Mouse (Mus musculus): ENCODE data around the gene Mtmr3. TPM values are rescaled to one million over a fixed set of nuclear protein-coding genes. Genes with fewer than 3 reads are reported as not detected.
"Not testable (repeated sequence)": the region's sequence is repeated elsewhere in the genome, so short reads cannot be mapped to it uniquely, and the experiment has no call there.

Mtmr3 gene
- polyA plus RNA-seq, 1 experiment from 2014 or later = 20.5 TPM

- no peak for ATAC-seq
- no peak overlapping the region for H3K9ac ChIP-seq
Measured at GRCm38 (mm10) chr11:4545976-4546375, 48.7 kb downstream of the Mtmr3 start.

GRCm38 (mm10) chr11:4545401-4545800 is 49.3 kb downstream of the Mtmr3 start:
- whole genome bisulfite sequencing = 54% methylated on average over 4 of the region's 4 CpGs
- Histone ChIP-seq H3K9ac (no peak overlapping the region), H3K4me3 (replicated peaks) (no peak overlapping the region), H3K4me2 (replicated peaks) (no peak overlapping the region), H3K9me3 (no peaks in the 10 kb centered on the region), H3K27me3 (replicated peaks) (no peaks in the 10 kb centered on the region), H3K36me3 (no peaks in the 10 kb centered on the region), H3K27ac (no peak overlapping the region), H3K4me1 (replicated peaks) (no peaks in the 10 kb centered on the region)
- ATAC-seq = no peak

More at GRCm38 (mm10) chr11:4545976-4546375, 48.7 kb downstream of the Mtmr3 start:
- Histone ChIP-seq H3K36me3 (no peaks in the 10 kb centered on the region), H3K4me1 (replicated peaks) (no peaks in the 10 kb centered on the region), H3K27me3 (replicated peaks) (no peaks in the 10 kb centered on the region), H3K9me3 (no peaks in the 10 kb centered on the region), H3K4me3 (replicated peaks) (no peak overlapping the region), H3K27ac (no peak overlapping the region), H3K4me2 (replicated peaks) (no peak overlapping the region)
- WGBS = 79% methylated on average over 3 of the region's 3 CpGs

- ATAC-seq; H3K27me3 ChIP-seq (replicated peaks); H3K4me2 ChIP-seq (replicated peaks); H3K9ac ChIP-seq; H3K9me3 ChIP-seq; H3K4me3 ChIP-seq (replicated peaks); H3K4me1 ChIP-seq (replicated peaks); H3K36me3 ChIP-seq; H3K27ac ChIP-seq: not testable (repeated sequence)
- WGBS = 83% methylated on average over 1 of the region's 1 CpGs
Measured at GRCm38 (mm10) chr11:4544627-4544921, 50.1 kb downstream of the Mtmr3 start.

DNA sequence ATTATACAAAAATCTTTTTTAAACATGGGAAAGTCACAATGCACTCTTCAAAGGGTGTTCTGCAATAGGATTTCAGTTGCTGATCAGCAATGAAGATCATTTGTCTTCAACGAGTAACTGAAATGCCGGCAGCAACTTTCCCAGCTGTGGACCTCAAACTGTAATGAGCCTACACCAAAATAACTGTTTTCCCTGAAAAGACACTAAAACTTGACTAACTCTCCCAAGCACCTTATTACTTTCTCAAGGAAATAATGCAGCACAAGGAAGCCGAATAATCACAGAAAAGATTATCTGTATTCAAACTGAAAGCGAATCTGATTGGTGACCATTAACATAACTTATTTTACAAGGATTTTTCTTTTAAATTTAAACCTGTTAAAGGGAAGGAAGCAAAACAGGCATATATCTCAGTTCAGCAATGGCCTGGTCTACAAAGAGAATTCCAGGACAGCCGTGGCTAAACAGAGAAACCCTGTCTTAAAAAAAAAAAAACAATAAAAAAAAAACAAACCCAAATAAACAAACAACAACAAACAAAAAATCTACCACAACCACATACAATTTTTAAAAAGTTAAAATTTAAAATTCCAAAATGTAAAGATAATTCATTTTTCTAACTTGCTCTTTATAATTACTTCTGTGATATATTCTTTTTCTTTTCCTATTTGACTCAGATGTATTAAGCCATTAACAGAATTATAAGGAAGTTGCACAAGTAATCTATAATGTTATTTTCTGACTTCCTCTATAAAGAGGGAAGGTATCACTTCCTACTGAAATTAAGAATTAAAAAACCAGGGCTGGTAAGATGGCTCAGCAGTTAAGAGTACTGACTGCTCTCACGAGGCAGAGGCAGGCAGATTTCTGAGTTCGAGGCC is 50.7 kb downstream of the Mtmr3 start:
- Histone ChIP-seq H3K9me3 (no peaks in the 10 kb centered on the region), H3K27me3 (replicated peaks) (no peaks in the 10 kb centered on the region), H3K4me1 (replicated peaks) (no peaks in the 10 kb centered on the region), H3K4me3 (replicated peaks) (no peak overlapping the region), H3K9ac (no peak overlapping the region), H3K36me3 (no peaks in the 10 kb centered on the region), H3K27ac (no peak overlapping the region), H3K4me2 (replicated peaks) (no peak overlapping the region)
- no peak for ATAC-seq
- 75% methylated on average over 7 of the region's 7 CpGs for whole genome bisulfite sequencing

- Histone ChIP-seq H3K4me2 (replicated peaks) (no peak overlapping the region), H3K27ac (no peak overlapping the region), H3K4me1 (replicated peaks) (no peaks in the 10 kb centered on the region), H3K4me3 (replicated peaks) (no peak overlapping the region), H3K9ac (no peak overlapping the region), H3K27me3 (replicated peaks) (no peaks in the 10 kb centered on the region), H3K36me3 (no peaks in the 10 kb centered on the region), H3K9me3 (no peaks in the 10 kb centered on the region)
- peak; percentile 86; the same call in 1 of the 2 replicates for ATAC-seq
- WGBS = 72% methylated on average over 2 of the region's 2 CpGs
Measured at GRCm38 (mm10) chr11:4543040-4543551, 51.6 kb downstream of the Mtmr3 start.

DNA sequence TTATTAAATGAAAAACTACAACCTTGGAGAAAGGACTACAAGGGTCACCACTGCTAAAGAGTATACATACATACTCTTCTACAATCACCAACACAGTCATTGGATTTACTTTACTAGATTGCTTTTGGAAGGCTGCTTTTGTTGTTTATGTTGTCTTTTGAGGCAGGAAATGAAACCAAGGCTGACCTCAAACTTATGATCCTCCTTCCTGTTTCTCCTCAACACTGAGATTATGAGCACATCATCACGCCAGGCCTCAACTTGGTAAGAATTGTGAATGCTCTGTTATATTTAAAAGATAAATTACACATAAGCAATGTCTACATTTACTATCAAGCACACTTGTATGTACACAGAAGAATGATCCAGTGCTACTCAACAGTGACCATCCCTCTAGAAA is 58.0 kb downstream of the Mtmr3 start:
- ATAC-seq = no peak
- Histone ChIP-seq H3K4me1 (replicated peaks) (no peaks in the 10 kb centered on the region), H3K4me2 (replicated peaks) (no peak overlapping the region), H3K27me3 (replicated peaks) (no peaks in the 10 kb centered on the region), H3K9me3 (no peaks in the 10 kb centered on the region), H3K4me3 (replicated peaks) (no peak overlapping the region), H3K9ac (no peak overlapping the region), H3K36me3 (no peaks in the 10 kb centered on the region), H3K27ac (no peak overlapping the region)
- WGBS = 71% methylated on average over 1 of the region's 1 CpGs

DNA sequence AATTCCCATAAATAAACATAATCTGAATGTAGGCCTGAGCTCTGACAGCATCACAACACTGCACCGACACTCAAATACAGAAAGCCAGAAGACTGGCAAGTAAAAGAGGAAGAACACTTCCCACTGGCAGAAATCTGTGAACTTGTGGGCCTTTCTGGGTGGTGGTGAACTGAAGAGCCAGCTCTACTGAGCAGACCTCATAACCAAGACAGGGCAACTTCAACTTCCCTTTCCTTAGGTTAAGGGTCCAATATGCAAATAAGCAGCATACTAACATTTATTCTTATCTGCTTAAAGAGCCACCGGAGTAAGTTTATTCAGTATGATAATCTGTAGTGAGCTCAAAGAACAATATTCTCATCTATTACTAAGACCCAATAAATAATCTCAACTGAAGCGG is 67.5 kb downstream of the Mtmr3 start:
- H3K9me3 ChIP-seq = no peaks in the 10 kb centered on the region
- no peaks in the 10 kb centered on the region for H3K27me3 ChIP-seq (replicated peaks)

DNA sequence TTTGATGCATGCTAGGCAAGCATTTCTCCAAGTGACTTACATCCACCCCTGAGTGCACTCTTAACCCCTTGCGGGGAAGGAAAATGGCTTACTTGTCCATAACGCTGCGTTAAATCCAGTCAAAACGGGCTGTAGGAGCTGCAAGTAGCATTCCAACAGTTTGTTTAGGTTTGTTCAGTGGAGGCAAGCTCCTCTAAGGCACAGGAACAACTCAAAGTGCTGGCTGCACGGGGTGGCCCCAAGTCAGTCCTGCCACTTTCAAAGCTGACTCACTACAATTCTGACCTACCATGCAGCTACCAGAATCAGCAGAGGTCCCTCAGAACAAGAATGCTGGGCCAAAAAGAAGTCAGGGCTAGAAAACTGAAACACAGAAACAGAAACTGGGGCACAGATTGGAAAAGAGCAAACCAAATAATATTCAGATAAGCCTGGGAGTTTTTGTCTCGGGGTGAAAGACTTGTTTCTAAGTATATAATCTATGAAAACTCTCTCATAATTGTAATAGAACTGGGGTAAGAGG is 72.5 kb downstream of the Mtmr3 start:
- no peak overlapping the region for H3K4me2 ChIP-seq (replicated peaks)
- no peaks in the 10 kb centered on the region; the same call in 1 of the 2 replicates for H3K36me3 ChIP-seq
- H3K4me1 ChIP-seq (replicated peaks) = no peaks in the 10 kb centered on the region
- no peaks in the 10 kb centered on the region for H3K27me3 ChIP-seq (replicated peaks)
- ATAC-seq = no peak
- no peak overlapping the region for H3K27ac ChIP-seq
- H3K9ac ChIP-seq = no peak overlapping the region
- no peaks in the 10 kb centered on the region for H3K9me3 ChIP-seq
- H3K4me3 ChIP-seq (replicated peaks) = no peak overlapping the region
- WGBS = 85% methylated on average over 6 of the region's 6 CpGs

More for the DNA sequence above, 67.5 kb downstream of the Mtmr3 start:
- no peak overlapping the region for H3K27ac ChIP-seq
- 85% methylated on average over 3 of the region's 3 CpGs for WGBS
- H3K4me3 ChIP-seq (replicated peaks) = no peak overlapping the region
- H3K9ac ChIP-seq = no peak overlapping the region
- no peaks in the 10 kb centered on the region for H3K4me1 ChIP-seq (replicated peaks)
- H3K36me3 ChIP-seq = peaks cover 4% of the 10 kb centered on the region; the same call in 1 of the 2 replicates
- H3K4me2 ChIP-seq (replicated peaks) = no peak overlapping the region
- ATAC-seq = no peak

DNA sequence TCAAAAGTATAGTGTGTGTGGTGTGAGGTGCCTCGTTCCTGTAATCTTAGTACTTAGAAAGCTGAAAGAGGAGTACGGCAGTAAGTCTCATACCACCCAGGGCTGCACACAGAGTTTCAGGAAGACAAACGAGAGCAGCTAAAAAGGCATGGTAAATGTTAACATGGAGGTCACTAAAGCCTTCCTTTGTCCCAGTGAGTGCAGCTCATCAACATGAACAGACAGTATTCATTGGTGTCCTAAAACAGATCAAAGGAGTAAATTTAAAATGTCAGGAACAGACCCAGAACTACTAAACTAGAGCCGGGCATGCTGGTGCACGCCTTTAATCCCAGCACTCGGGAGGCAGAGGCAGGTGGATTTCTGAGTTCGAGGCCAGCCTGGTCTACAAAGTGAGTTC is 75.7 kb downstream of the Mtmr3 start:
- no peaks in the 10 kb centered on the region; the same call in 1 of the 2 replicates for H3K36me3 ChIP-seq
- no peak overlapping the region for H3K9ac ChIP-seq
- no peak overlapping the region for H3K27ac ChIP-seq
- H3K4me3 ChIP-seq (replicated peaks) = no peak overlapping the region
- H3K9me3 ChIP-seq = no peaks in the 10 kb centered on the region
- ATAC-seq = no peak
- WGBS = 84% methylated on average over 7 of the region's 7 CpGs
- H3K4me1 ChIP-seq (replicated peaks) = no peaks in the 10 kb centered on the region
- H3K4me2 ChIP-seq (replicated peaks) = no peak overlapping the region
- H3K27me3 ChIP-seq (replicated peaks) = no peaks in the 10 kb centered on the region

DNA sequence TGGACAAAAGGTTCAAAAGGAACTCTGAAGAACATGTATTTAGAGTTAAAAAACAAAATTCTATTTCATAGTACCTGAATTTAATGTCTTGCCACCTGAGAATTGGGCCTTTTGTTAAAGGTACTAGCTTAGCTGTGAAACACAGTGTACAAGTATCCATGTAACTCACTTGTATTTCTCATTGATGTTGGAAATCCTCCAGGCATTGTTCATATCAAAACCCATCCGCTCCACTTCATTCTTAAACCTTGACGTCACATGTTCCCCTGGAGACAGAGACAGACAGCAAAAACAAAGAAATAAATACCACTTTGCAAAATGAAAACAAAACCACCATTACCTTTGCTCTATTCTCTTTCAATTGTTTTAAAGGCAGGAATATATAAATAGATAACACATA is 87.2 kb downstream of the Mtmr3 start:
- 97% methylated on average over 2 of the region's 2 CpGs for WGBS
- Histone ChIP-seq H3K4me3 (replicated peaks) (no peak overlapping the region), H3K27ac (no peak overlapping the region), H3K9ac (no peak overlapping the region), H3K4me2 (replicated peaks) (no peak overlapping the region), H3K9me3 (no peaks in the 10 kb centered on the region), H3K27me3 (replicated peaks) (no peaks in the 10 kb centered on the region), H3K4me1 (replicated peaks) (no peaks in the 10 kb centered on the region), H3K36me3 (peaks cover 20% of the 10 kb centered on the region)
- ATAC-seq = no peak

DNA sequence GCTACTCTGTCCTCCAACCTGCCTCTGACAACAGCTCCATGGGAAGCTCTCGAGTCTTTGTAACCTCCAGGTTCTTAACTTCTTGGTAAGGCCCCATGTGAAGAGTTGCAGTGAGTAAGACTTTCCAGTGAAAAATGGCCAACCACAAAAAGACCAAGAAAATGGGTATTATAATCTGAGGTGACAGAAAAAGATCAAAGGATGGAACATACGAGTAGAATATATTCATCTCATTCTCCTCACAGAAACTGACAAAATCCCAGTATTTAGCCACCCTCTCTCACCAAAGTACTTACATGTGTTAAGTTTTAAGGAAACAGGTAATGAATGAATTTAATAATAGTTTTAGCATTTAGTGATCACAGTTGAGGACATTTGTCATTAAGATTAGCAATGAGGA is 88.2 kb downstream of the Mtmr3 start:
- no peak overlapping the region for H3K4me2 ChIP-seq (replicated peaks)
- ATAC-seq = no peak
- no peaks in the 10 kb centered on the region for H3K9me3 ChIP-seq
- H3K4me3 ChIP-seq (replicated peaks) = no peak overlapping the region
- H3K4me1 ChIP-seq (replicated peaks) = no peaks in the 10 kb centered on the region
- H3K36me3 ChIP-seq = peaks cover 20% of the 10 kb centered on the region
- no peak overlapping the region for H3K9ac ChIP-seq
- 97% methylated on average over 2 of the region's 2 CpGs for WGBS
- no peak overlapping the region for H3K27ac ChIP-seq
- H3K27me3 ChIP-seq (replicated peaks) = no peaks in the 10 kb centered on the region

DNA sequence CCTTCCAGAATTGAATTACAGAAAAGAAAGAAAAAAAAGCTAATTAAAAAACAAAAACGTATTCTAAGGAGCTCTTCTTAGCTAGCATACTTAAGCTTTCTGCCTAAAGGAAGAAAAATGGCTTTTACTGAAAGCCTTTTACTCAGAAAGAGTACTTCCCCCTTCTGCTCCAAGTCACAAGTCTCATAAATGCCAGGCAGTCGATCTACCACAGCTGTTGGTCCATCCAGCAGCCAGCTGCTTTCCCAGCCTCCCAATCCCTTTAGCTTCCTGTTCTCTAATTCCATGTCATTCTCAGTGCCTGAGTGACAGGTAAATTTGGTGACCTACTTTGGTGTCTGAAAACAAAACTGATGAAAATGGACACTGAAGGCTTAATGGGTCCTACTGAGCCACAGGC is 92.5 kb downstream of the Mtmr3 start:
- no peak overlapping the region for H3K9ac ChIP-seq
- H3K27me3 ChIP-seq (replicated peaks) = no peaks in the 10 kb centered on the region
- H3K27ac ChIP-seq = no peak overlapping the region
- H3K9me3 ChIP-seq = no peaks in the 10 kb centered on the region
- WGBS = 55% methylated on average over 2 of the region's 2 CpGs
- H3K4me2 ChIP-seq (replicated peaks) = no peak overlapping the region
- ATAC-seq = no peak
- no peak overlapping the region for H3K4me3 ChIP-seq (replicated peaks)
- H3K36me3 ChIP-seq = peaks cover 25% of the 10 kb centered on the region
- 0 out of 2 replicates have a peak, but pooled peaks cover 3% of the 10 kb centered on the region for H3K4me1 ChIP-seq (replicated peaks)

- no peaks in the 10 kb centered on the region for H3K27me3 ChIP-seq (replicated peaks)
- H3K4me2 ChIP-seq (replicated peaks) = no peak overlapping the region
- no peak overlapping the region for H3K9ac ChIP-seq
- H3K4me1 ChIP-seq (replicated peaks) = 0 out of 2 replicates have a peak, but pooled peaks cover 3% of the 10 kb centered on the region
- WGBS = 95% methylated on average over 4 of the region's 4 CpGs
- no peaks in the 10 kb centered on the region for H3K9me3 ChIP-seq
- peaks cover 21% of the 10 kb centered on the region for H3K36me3 ChIP-seq
- H3K27ac ChIP-seq = no peak overlapping the region
- H3K4me3 ChIP-seq (replicated peaks) = no peak overlapping the region
- ATAC-seq = no peak
Measured at GRCm38 (mm10) chr11:4500826-4501225, 93.8 kb downstream of the Mtmr3 start.
